Mouse (Mus musculus) small intestine, adult 2 months (tissue): Measurements from ENCODE around the gene Fastkd5.

Experiments used
- CTCF ChIP-seq: fragments of 200-500 bp; IDR thresholded peaks from 2 replicates; pipeline ENCODE4 v1.5.1; 2012; ENCODE audit warnings: low read depth, mild to moderate bottlenecking, control low read depth, inconsistent platforms, low read length, moderate library complexity, mixed read lengths; ENCODE audit not compliant: insufficient replicate concordance, insufficient read length; ENCODE audit errors: extremely low read depth
- POLR2A ChIP-seq: fragments of 200-500 bp; IDR thresholded peaks from 2 replicates; pipeline ENCODE4 v1.6.1; 2012; ENCODE audit warnings: low read depth, mild to moderate bottlenecking, control low read depth, inconsistent platforms, low read length, moderate library complexity

DNA sequence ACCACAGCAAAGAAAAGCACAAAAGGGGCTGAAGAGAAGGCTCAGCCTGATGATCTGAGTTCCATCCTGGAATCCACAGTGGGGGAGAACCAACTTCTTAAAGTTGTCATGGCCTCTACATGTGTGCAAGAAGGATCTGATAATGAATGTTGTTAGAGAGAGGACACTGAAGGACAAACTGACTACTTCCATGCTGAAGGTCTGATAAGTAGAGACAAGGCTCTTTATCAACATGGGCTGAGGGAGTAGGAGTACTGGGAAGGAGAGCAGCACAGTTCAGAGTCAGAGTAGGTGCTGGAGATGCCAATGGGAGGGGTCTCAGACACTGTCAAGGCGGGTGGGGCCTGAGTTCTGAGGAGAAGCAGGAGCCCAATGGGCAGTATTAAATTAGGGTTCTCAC, 34.2 kb downstream of the Fastkd5 start:
- TF ChIP-seq CTCF = no peak
- no peak for TF ChIP-seq POLR2A
